Mouse (Mus musculus) CD4-positive, CD25-positive, alpha-beta regulatory T cell, adult 4 months (primary cell): ENCODE results near the gene Fermt2. TPM values are rescaled to one million over a fixed set of nuclear protein-coding genes. Genes with fewer than 3 reads are reported as not detected.

Experiments used
- ATAC-seq: one replicate; pipeline ENCODE4 v1.8.0; 2017
- polyA plus RNA-seq, 2 experiments: library from polyadenylated mRNA; unstranded; fragments of 100-300 nt; shearing (Covaris generic); gene quantifications; one replicate each; pipeline ENCODE4 v1.2.1; 2017

The Fermt2 gene
- polyA plus RNA-seq, result not detected

- ATAC-seq, result no peak
Observed at GRCm38 (mm10) chr14:45529411-45530363, at the start of gene Fermt2. Fermt2 (minus strand) TSS chr14:45530118.

GRCm38 (mm10) chr14:45566066-45566937 lies 36.4 kb upstream of the Fermt2 start:
- no peak for ATAC-seq

GRCm38 (mm10) chr14:45565216-45566065 lies 35.5 kb upstream of the Fermt2 start:
- ATAC-seq, result no peak

GRCm38 (mm10) chr14:45563577-45563976 lies 33.7 kb upstream of the Fermt2 start:
- no peak for ATAC-seq

- no peak for ATAC-seq
Observed at GRCm38 (mm10) chr14:45561681-45562080, 31.8 kb upstream of the Fermt2 start.

GRCm38 (mm10) chr14:45559018-45559417 lies 29.1 kb upstream of the Fermt2 start:
- ATAC-seq, result no peak

- ATAC-seq, result no peak
Observed at GRCm38 (mm10) chr14:45554336-45554735, 24.4 kb upstream of the Fermt2 start.

GRCm38 (mm10) chr14:45553854-45554253 lies 23.9 kb upstream of the Fermt2 start:
- no peak for ATAC-seq

GRCm38 (mm10) chr14:45552431-45552830 lies 22.5 kb upstream of the Fermt2 start:
- no peak for ATAC-seq

GRCm38 (mm10) chr14:45551121-45551768 lies 21.3 kb upstream of the Fermt2 start:
- ATAC-seq, result no peak

- no peak for ATAC-seq
Observed at GRCm38 (mm10) chr14:45550010-45550647, 20.2 kb upstream of the Fermt2 start.

- ATAC-seq, result no peak
Observed at GRCm38 (mm10) chr14:45548118-45548517, 18.2 kb upstream of the Fermt2 start.

GRCm38 (mm10) chr14:45544905-45545304 lies 15.0 kb upstream of the Fermt2 start:
- no peak for ATAC-seq

GRCm38 (mm10) chr14:45544026-45544425 lies 14.1 kb upstream of the Fermt2 start:
- no peak for ATAC-seq

GRCm38 (mm10) chr14:45539659-45540468 lies 9.9 kb upstream of the Fermt2 start:
- ATAC-seq, result no peak

- no peak for ATAC-seq
Observed at GRCm38 (mm10) chr14:45530364-45531345, 737 bp upstream of the Fermt2 start.

- ATAC-seq, result no peak
Observed at GRCm38 (mm10) chr14:45528861-45529260, 1.1 kb downstream of the Fermt2 start.

GRCm38 (mm10) chr14:45515771-45516170 lies 14.1 kb downstream of the Fermt2 start:
- ATAC-seq, result no peak

- ATAC-seq, result no peak
Observed at GRCm38 (mm10) chr14:45510787-45511186, 19.1 kb downstream of the Fermt2 start.
